Mouse (Mus musculus): ENCODE results near the gene Wdr46. TPM values are rescaled to one million over a fixed set of nuclear protein-coding genes. Genes with fewer than 3 reads are reported as not detected.
"Not testable (repeated sequence)": the region's sequence is repeated elsewhere in the genome, so short reads cannot be mapped to it uniquely, and the experiment has no call there.

The Wdr46 gene
- polyA plus RNA-seq, 1 experiment, result 20.5 TPM

GRCm38 (mm10) chr17:33899642-33900041 is 40.8 kb upstream of the Wdr46 start:
- no peaks in the 10 kb centered on the region for H3K36me3 ChIP-seq (ENCODE audit: control insufficient read depth, insufficient read depth, low read length)
- no peak overlapping the region for H3K27ac ChIP-seq (ENCODE audit: insufficient read depth, low read length)
- 59% methylated on average over 4 of the region's 4 CpGs for WGBS
- H3K27me3 ChIP-seq (ENCODE audit: control insufficient read depth, insufficient read depth, low read length), result no peaks in the 10 kb centered on the region
- no peak for TF ChIP-seq POLR2A (IDR thresholded peaks at IDR 0.05; ENCODE audit: low read depth, low read length)
- no peak for TF ChIP-seq CTCF (IDR thresholded peaks at IDR 0.05; ENCODE audit: extremely low read depth, insufficient read depth, insufficient read length, insufficient replicate concordance)
- H3K4me3 ChIP-seq (ENCODE audit: extremely low read depth, insufficient read depth, insufficient read length), result no peak overlapping the region
- peaks cover 6% of the 10 kb centered on the region; the same call in 1 of the 2 replicates for H3K4me1 ChIP-seq (ENCODE audit: control insufficient read depth, insufficient read depth, insufficient read length)
- no peak for DNase-seq (ENCODE audit: low read depth in 1 of 2, low spot score in 2 of 2)

DNA sequence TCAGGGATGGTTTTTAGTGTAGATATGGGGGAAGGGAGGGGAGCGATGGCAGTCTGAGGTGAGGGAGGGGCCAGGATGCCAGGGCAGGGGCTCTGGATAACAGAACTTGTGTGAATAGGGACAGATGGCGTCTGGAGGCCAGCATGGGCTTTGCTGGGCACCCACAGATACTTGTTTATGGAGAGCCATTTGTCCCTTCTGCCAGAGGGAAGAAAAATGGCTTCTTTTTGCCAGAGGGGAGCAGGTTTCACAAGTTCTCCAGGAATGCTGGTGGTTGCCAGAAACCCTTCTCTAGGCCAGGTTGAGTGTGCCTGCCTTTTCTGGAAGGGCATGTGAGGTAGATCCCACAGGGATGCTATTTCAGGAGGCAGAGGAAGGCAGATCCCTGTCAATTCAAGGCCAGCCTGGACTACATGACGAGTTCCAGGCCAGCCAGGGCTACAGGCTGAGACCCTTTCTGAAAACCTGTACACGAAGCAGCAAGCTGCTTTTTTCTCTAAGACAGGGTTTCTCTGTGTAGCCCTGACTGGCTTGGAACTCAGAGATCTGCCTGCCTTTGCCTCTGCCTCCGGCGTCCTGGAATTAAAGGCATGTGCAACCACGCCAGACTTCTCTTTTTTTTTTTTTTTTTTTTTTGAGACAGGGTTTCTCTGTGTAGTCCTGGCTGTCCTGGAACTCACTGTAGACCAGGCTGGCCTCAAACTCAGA is 40.0 kb upstream of the Wdr46 start:
- no peak for DNase-seq (ENCODE audit: low read depth in 1 of 2, low spot score in 2 of 2)
- H3K27ac ChIP-seq (ENCODE audit: insufficient read depth, low read length), result no peak overlapping the region
- 84% methylated on average over 7 of the region's 7 CpGs for WGBS
- no peaks in the 10 kb centered on the region for H3K27me3 ChIP-seq (ENCODE audit: control insufficient read depth, insufficient read depth, low read length)
- H3K4me1 ChIP-seq (ENCODE audit: control insufficient read depth, insufficient read depth, insufficient read length), result peaks cover 6% of the 10 kb centered on the region; the same call in 1 of the 2 replicates
- no peaks in the 10 kb centered on the region for H3K36me3 ChIP-seq (ENCODE audit: control insufficient read depth, insufficient read depth, low read length)
- no peak overlapping the region for H3K4me3 ChIP-seq (ENCODE audit: extremely low read depth, insufficient read depth, insufficient read length)
- TF ChIP-seq POLR2A (IDR thresholded peaks at IDR 0.05; ENCODE audit: low read depth, low read length) (no peak), CTCF (IDR thresholded peaks at IDR 0.05; ENCODE audit: extremely low read depth, insufficient read depth, insufficient read length, insufficient replicate concordance) (no peak)

DNA sequence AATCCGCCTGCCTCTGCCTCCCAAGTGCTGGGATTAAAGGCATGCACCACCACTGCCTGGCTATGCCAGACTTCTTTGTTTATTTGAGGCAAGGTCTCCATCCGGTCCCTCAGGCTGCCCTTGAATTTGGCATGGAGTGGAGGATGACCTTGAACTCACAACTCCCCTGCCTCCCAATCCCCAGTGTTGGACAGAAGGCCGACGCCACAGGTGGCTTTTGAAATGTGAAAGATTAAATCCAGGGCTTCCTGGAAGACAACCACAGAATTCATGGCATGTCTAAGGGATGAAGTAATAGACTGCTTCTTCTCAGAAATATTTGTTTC is 39.5 kb upstream of the Wdr46 start:
- no peak overlapping the region for H3K4me3 ChIP-seq (ENCODE audit: extremely low read depth, insufficient read depth, insufficient read length)
- no peak for DNase-seq (ENCODE audit: low read depth in 1 of 2, low spot score in 2 of 2)
- peaks cover 6% of the 10 kb centered on the region; the same call in 1 of the 2 replicates for H3K4me1 ChIP-seq (ENCODE audit: control insufficient read depth, insufficient read depth, insufficient read length)
- no peak overlapping the region for H3K27ac ChIP-seq (ENCODE audit: insufficient read depth, low read length)
- H3K36me3 ChIP-seq (ENCODE audit: control insufficient read depth, insufficient read depth, low read length), result no peaks in the 10 kb centered on the region
- H3K27me3 ChIP-seq (ENCODE audit: control insufficient read depth, insufficient read depth, low read length), result no peaks in the 10 kb centered on the region
- WGBS, result 85% methylated on average over 4 of the region's 4 CpGs
- TF ChIP-seq CTCF (IDR thresholded peaks at IDR 0.05; ENCODE audit: extremely low read depth, insufficient read depth, insufficient read length, insufficient replicate concordance), result no peak
- no peak for TF ChIP-seq POLR2A (IDR thresholded peaks at IDR 0.05; ENCODE audit: low read depth, low read length)

- TF ChIP-seq POLR2A (IDR thresholded peaks at IDR 0.05; ENCODE audit: low read depth, low read length) (no peak), CTCF (IDR thresholded peaks at IDR 0.05; ENCODE audit: extremely low read depth, insufficient read depth, insufficient read length, insufficient replicate concordance) (no peak)
- peaks cover 6% of the 10 kb centered on the region; the same call in 1 of the 2 replicates for H3K4me1 ChIP-seq (ENCODE audit: control insufficient read depth, insufficient read depth, insufficient read length)
- no peak overlapping the region for H3K4me3 ChIP-seq (ENCODE audit: extremely low read depth, insufficient read depth, insufficient read length)
- no peak for DNase-seq (ENCODE audit: low read depth in 1 of 2, low spot score in 2 of 2)
- peak overlapping the region; percentile 85 for H3K27ac ChIP-seq (ENCODE audit: insufficient read depth, low read length)
- whole genome bisulfite sequencing, result 93% methylated on average over 4 of the region's 4 CpGs
- no peaks in the 10 kb centered on the region for H3K27me3 ChIP-seq (ENCODE audit: control insufficient read depth, insufficient read depth, low read length)
- H3K36me3 ChIP-seq (ENCODE audit: control insufficient read depth, insufficient read depth, low read length), result no peaks in the 10 kb centered on the region
Measured at GRCm38 (mm10) chr17:33901653-33902052, 38.8 kb upstream of the Wdr46 start.

GRCm38 (mm10) chr17:33902079-33902478 is 38.4 kb upstream of the Wdr46 start:
- no peaks in the 10 kb centered on the region for H3K27me3 ChIP-seq (ENCODE audit: control insufficient read depth, insufficient read depth, low read length)
- TF ChIP-seq CTCF (IDR thresholded peaks at IDR 0.05; ENCODE audit: extremely low read depth, insufficient read depth, insufficient read length, insufficient replicate concordance), result no peak
- TF ChIP-seq POLR2A (IDR thresholded peaks at IDR 0.05; ENCODE audit: low read depth, low read length), result no peak
- H3K4me3 ChIP-seq (ENCODE audit: extremely low read depth, insufficient read depth, insufficient read length), result no peak overlapping the region
- H3K27ac ChIP-seq (ENCODE audit: insufficient read depth, low read length), result peak overlapping the region; percentile 85
- no peak for DNase-seq (ENCODE audit: low read depth in 1 of 2, low spot score in 2 of 2)
- peaks cover 6% of the 10 kb centered on the region; the same call in 1 of the 2 replicates for H3K4me1 ChIP-seq (ENCODE audit: control insufficient read depth, insufficient read depth, insufficient read length)
- WGBS, result 51% methylated on average over 4 of the region's 4 CpGs
- H3K36me3 ChIP-seq (ENCODE audit: control insufficient read depth, insufficient read depth, low read length), result no peaks in the 10 kb centered on the region

GRCm38 (mm10) chr17:33902491-33902890 is 38.0 kb upstream of the Wdr46 start:
- TF ChIP-seq POLR2A (IDR thresholded peaks at IDR 0.05; ENCODE audit: low read depth, low read length), result no peak
- no peak for TF ChIP-seq CTCF (IDR thresholded peaks at IDR 0.05; ENCODE audit: extremely low read depth, insufficient read depth, insufficient read length, insufficient replicate concordance)
- H3K36me3 ChIP-seq (ENCODE audit: control insufficient read depth, insufficient read depth, low read length), result no peaks in the 10 kb centered on the region
- no peak overlapping the region for H3K4me3 ChIP-seq (ENCODE audit: extremely low read depth, insufficient read depth, insufficient read length)
- H3K4me1 ChIP-seq (ENCODE audit: control insufficient read depth, insufficient read depth, insufficient read length), result peaks cover 6% of the 10 kb centered on the region; the same call in 1 of the 2 replicates
- H3K27me3 ChIP-seq (ENCODE audit: control insufficient read depth, insufficient read depth, low read length), result no peaks in the 10 kb centered on the region
- WGBS, result 13% methylated on average over 7 of the region's 7 CpGs
- H3K27ac ChIP-seq (ENCODE audit: insufficient read depth, low read length), result peak overlapping the region; percentile 85
- peak in 1 of 2 experiments; percentile 20 for DNase-seq (ENCODE audit: low read depth in 1 of 2, low spot score in 2 of 2)

DNA sequence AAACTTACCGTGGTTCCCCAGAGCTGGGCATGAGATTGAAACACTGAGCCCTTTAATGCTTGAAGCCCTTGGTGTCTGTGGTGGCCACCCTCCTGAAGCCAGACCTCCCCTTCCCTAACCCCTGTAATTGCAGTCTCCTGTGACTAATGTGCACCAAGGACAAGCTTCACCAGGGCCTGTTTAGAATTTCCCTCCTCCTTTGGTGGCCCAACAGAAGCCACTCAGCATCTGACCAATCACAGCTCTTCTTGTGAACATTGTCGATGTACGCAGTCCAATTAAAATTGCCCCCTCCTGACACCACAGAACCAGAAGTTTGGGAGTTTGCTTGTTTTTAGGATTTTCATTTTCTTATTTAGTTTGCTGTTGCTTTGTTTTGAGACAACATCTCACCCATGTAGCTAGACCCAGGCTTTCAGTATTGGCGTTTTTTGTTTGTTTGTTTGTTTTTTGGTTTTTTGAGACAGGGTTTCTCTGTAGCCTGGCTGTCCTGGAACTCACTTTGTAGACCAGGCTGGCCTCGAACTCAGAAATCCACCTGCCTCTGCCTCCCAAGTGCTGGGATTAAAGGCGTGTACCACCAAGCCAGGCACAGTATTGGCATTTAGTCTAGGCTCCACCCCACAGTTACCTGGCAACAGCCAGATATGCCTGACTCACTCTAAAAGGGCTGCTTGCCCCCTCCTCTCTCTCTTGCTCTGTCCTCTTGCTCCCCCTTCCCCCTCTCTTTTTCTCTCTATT is 36.4 kb upstream of the Wdr46 start:
- 83% methylated on average over 6 of the region's 6 CpGs for WGBS
- not testable (repeated sequence) for H3K4me3 ChIP-seq (ENCODE audit: extremely low read depth, insufficient read depth, insufficient read length); DNase-seq (ENCODE audit: low read depth in 1 of 2, low spot score in 2 of 2); H3K4me1 ChIP-seq (ENCODE audit: control insufficient read depth, insufficient read depth, insufficient read length); H3K27me3 ChIP-seq (ENCODE audit: control insufficient read depth, insufficient read depth, low read length); H3K36me3 ChIP-seq (ENCODE audit: control insufficient read depth, insufficient read depth, low read length)
- peak overlapping the region; percentile 53 for H3K27ac ChIP-seq (ENCODE audit: insufficient read depth, low read length)

DNA sequence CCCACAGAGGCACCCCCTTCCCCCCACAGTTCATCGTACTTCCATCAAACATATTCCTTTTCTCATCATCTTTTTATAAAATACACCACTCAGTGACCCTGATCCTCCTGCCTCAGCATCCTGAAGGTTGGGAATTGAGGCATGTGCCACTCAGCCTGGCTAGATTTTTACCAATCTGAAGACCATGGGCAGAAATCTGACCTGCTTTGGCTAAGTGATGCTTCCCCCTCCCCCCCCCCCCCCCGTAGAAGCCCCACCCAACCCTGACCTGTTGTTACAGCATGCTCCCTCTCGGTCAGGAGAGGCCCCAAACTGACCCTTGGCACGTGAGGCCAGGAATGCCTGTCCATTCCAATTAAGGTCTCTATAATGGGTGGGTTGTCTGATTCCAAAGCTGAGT is 35.6 kb upstream of the Wdr46 start, which contains the start of gene Platr17:
Gene Platr17, plus strand, starts transcription at position 301 of the 400 bp plus-strand sequence.
- WGBS, result 75% methylated on average over 3 of the region's 4 CpGs
- not testable (repeated sequence) for H3K36me3 ChIP-seq (ENCODE audit: control insufficient read depth, insufficient read depth, low read length); H3K4me3 ChIP-seq (ENCODE audit: extremely low read depth, insufficient read depth, insufficient read length); DNase-seq (ENCODE audit: low read depth in 1 of 2, low spot score in 2 of 2); H3K27me3 ChIP-seq (ENCODE audit: control insufficient read depth, insufficient read depth, low read length); H3K4me1 ChIP-seq (ENCODE audit: control insufficient read depth, insufficient read depth, insufficient read length)
- H3K27ac ChIP-seq (ENCODE audit: insufficient read depth, low read length), result peak within 1 kb of the TSS; percentile 53; the same call in 1 of the 2 replicates
